Mouse (Mus musculus) lung, embryonic 15.5 days (tissue): ENCODE data around the gene Tgfb1. TPM values are rescaled to one million over a fixed set of nuclear protein-coding genes. Genes with fewer than 3 reads are reported as not detected.

Experiments used
- ATAC-seq: fragments of 200-750 bp; cut with Nextera tagmentation; 2 replicates; pipeline ENCODE4 v1.8.0; 2017; ENCODE audit warnings: moderate number of reproducible peaks, borderline replicate concordance; ENCODE audit not compliant: low FRiP score, low TSS enrichment; ENCODE audit errors: extremely low read depth
- H3K27ac ChIP-seq: fragments of 300-500 bp; sonication (generic); 2 replicates; pipeline ENCODE4 v1.5.1; 2015; ENCODE audit warnings: moderate library complexity, mild to moderate bottlenecking, inconsistent platforms
- H3K27me3 ChIP-seq: fragments of 300-500 bp; sonication (generic); 2 replicates; pipeline ENCODE4 v1.6.1; 2015; ENCODE audit warnings: inconsistent platforms
- H3K36me3 ChIP-seq: fragments of 300-500 bp; sonication (generic); 2 replicates; pipeline ENCODE4 v1.6.1; 2015; ENCODE audit warnings: inconsistent platforms
- H3K4me1 ChIP-seq: fragments of 300-500 bp; sonication (generic); 2 replicates; pipeline ENCODE4 v1.6.1; 2015; ENCODE audit warnings: inconsistent platforms
- H3K4me2 ChIP-seq: fragments of 300-500 bp; sonication (generic); 2 replicates; pipeline ENCODE4 v1.6.1; 2015; ENCODE audit warnings: inconsistent platforms, mild to moderate bottlenecking, moderate library complexity
- H3K4me3 ChIP-seq: fragments of 300-500 bp; sonication (generic); 2 replicates; pipeline ENCODE4 v1.5.1; 2015; ENCODE audit warnings: mild to moderate bottlenecking, inconsistent platforms
- H3K9ac ChIP-seq: fragments of 300-500 bp; sonication (generic); 2 replicates; pipeline ENCODE4 v1.6.1; 2015; ENCODE audit warnings: inconsistent platforms
- H3K9me3 ChIP-seq: fragments of 300-500 bp; sonication (generic); 2 replicates; pipeline ENCODE4 v1.6.1; 2016; ENCODE audit warnings: inconsistent platforms
- WGBS: fragments of 180-500 bp; shearing (Covaris S2); methylation state at CpG from one replicate; pipeline ENCODE4 v1.1.7; 2015; 5-methylcytosine and 5-hydroxymethylcytosine counted together
- polyA plus RNA-seq: library from polyadenylated mRNA; unstranded; fragments of >200 nt; fragmentation: Nextera tagmentation; extraction: Ambion mirVana; gene quantifications from 2 replicates; pipeline ENCODE4 v1.2.1, GENCODE M21; 2015

Gene Tgfb1
- polyA plus RNA-seq, 1 experiment from 2014 or later: 3.5 TPM

GRCm38 (mm10) chr7:25676085-25676781 lies 10.6 kb upstream of the Tgfb1 start:
- peaks cover 35% of the 10 kb centered on the region for H3K27me3 ChIP-seq
- H3K27ac ChIP-seq: peak overlapping the region; percentile 34
- ATAC-seq: peak; percentile 26; the same call in 1 of the 2 replicates

GRCm38 (mm10) chr7:25677013-25677412 lies 9.8 kb upstream of the Tgfb1 start:
- Histone ChIP-seq H3K9ac (no peak overlapping the region), H3K9me3 (no peaks in the 10 kb centered on the region), H3K4me2 (no peak overlapping the region), H3K27me3 (peaks cover 35% of the 10 kb centered on the region), H3K36me3 (no peaks in the 10 kb centered on the region), H3K27ac (peak overlapping the region; percentile 32; the same call in 1 of the 2 replicates), H3K4me1 (peaks cover 32% of the 10 kb centered on the region), H3K4me3 (no peak overlapping the region)
- WGBS: 88% methylated on average over 7 of the region's 7 CpGs
- ATAC-seq: no peak

More at GRCm38 (mm10) chr7:25676085-25676781, 10.6 kb upstream of the Tgfb1 start:
- no peak overlapping the region for H3K9ac ChIP-seq
- H3K4me3 ChIP-seq: no peak overlapping the region
- 30% methylated on average over 15 of the region's 15 CpGs for WGBS
- H3K4me1 ChIP-seq: peaks cover 29% of the 10 kb centered on the region
- peak overlapping the region; percentile 3; the same call in 1 of the 2 replicates for H3K4me2 ChIP-seq
- H3K36me3 ChIP-seq: no peaks in the 10 kb centered on the region
- H3K9me3 ChIP-seq: no peaks in the 10 kb centered on the region

GRCm38 (mm10) chr7:25679971-25680370 lies 6.8 kb upstream of the Tgfb1 start:
- no peaks in the 10 kb centered on the region for H3K9me3 ChIP-seq
- H3K27ac ChIP-seq: peak overlapping the region; percentile 86
- no peaks in the 10 kb centered on the region for H3K36me3 ChIP-seq
- no peak overlapping the region for H3K9ac ChIP-seq
- ATAC-seq: no peak
- H3K4me1 ChIP-seq: peaks cover 27% of the 10 kb centered on the region
- 2% methylated on average over 6 of the region's 6 CpGs for WGBS
- H3K4me3 ChIP-seq: peak overlapping the region; percentile 54
- H3K27me3 ChIP-seq: peaks cover 15% of the 10 kb centered on the region
- peak overlapping the region; percentile 57 for H3K4me2 ChIP-seq

- H3K27me3 ChIP-seq: peaks cover 8% of the 10 kb centered on the region
- peak; percentile 96 for ATAC-seq
- peak within 1 kb of the TSS; percentile 54 for H3K4me3 ChIP-seq
- peak within 1 kb of the TSS; percentile 57 for H3K4me2 ChIP-seq
- peak within 1 kb of the TSS; percentile 40 for H3K9ac ChIP-seq
- H3K9me3 ChIP-seq: no peaks in the 10 kb centered on the region
- no peaks in the 10 kb centered on the region for H3K36me3 ChIP-seq
- peaks cover 25% of the 10 kb centered on the region for H3K4me1 ChIP-seq
- WGBS: under 1% methylated on average over 46 of the region's 46 CpGs
- peak within 1 kb of the TSS; percentile 86 for H3K27ac ChIP-seq
Observed at GRCm38 (mm10) chr7:25680514-25681258, 6.1 kb upstream of the Tgfb1 start, which contains the start of gene B9d2. Gene B9d2 (plus strand): TSS chr7:25680780.

- ATAC-seq: no peak
- Histone ChIP-seq H3K27me3 (peaks cover 7% of the 10 kb centered on the region; the same call in 1 of the 2 replicates), H3K9me3 (no peaks in the 10 kb centered on the region), H3K9ac (no peak overlapping the region), H3K4me2 (peak overlapping the region; percentile 57; the same call in 1 of the 2 replicates), H3K27ac (no peak overlapping the region), H3K4me3 (peak overlapping the region; percentile 54), H3K36me3 (no peaks in the 10 kb centered on the region), H3K4me1 (peaks cover 24% of the 10 kb centered on the region)
- 56% methylated on average over 15 of the region's 15 CpGs for WGBS
Observed at GRCm38 (mm10) chr7:25681341-25682231, 5.2 kb upstream of the Tgfb1 start.

GRCm38 (mm10) chr7:25683474-25684180 lies 3.2 kb upstream of the Tgfb1 start:
- WGBS: 40% methylated on average over 7 of the region's 7 CpGs
- no peak for ATAC-seq
- H3K9ac ChIP-seq: no peak overlapping the region
- H3K4me2 ChIP-seq: no peak overlapping the region
- H3K36me3 ChIP-seq: no peaks in the 10 kb centered on the region
- H3K27ac ChIP-seq: no peak overlapping the region
- peaks cover 14% of the 10 kb centered on the region for H3K27me3 ChIP-seq
- no peak overlapping the region for H3K4me3 ChIP-seq
- H3K4me1 ChIP-seq: peaks cover 34% of the 10 kb centered on the region
- no peaks in the 10 kb centered on the region for H3K9me3 ChIP-seq

GRCm38 (mm10) chr7:25684659-25685058 lies 2.1 kb upstream of the Tgfb1 start:
- H3K36me3 ChIP-seq: no peaks in the 10 kb centered on the region
- H3K27ac ChIP-seq: no peak overlapping the region
- H3K4me1 ChIP-seq: peaks cover 43% of the 10 kb centered on the region
- WGBS: 84% methylated on average over 6 of the region's 6 CpGs
- no peak overlapping the region for H3K4me2 ChIP-seq
- no peak for ATAC-seq
- H3K27me3 ChIP-seq: peaks cover 17% of the 10 kb centered on the region
- no peaks in the 10 kb centered on the region for H3K9me3 ChIP-seq
- H3K9ac ChIP-seq: no peak overlapping the region
- no peak overlapping the region for H3K4me3 ChIP-seq

GRCm38 (mm10) chr7:25685926-25686470 lies 804 bp upstream of the Tgfb1 start:
- Histone ChIP-seq H3K9ac (peak overlapping the region; percentile 69; the same call in 1 of the 2 replicates), H3K27me3 (peaks cover 26% of the 10 kb centered on the region), H3K4me3 (peak overlapping the region; percentile 72), H3K4me1 (peaks cover 40% of the 10 kb centered on the region), H3K36me3 (no peaks in the 10 kb centered on the region), H3K27ac (no peak overlapping the region), H3K9me3 (no peaks in the 10 kb centered on the region), H3K4me2 (peak overlapping the region; percentile 95)
- no peak for ATAC-seq
- WGBS: 66% methylated on average over 21 of the region's 21 CpGs

- 1% methylated on average over 47 of the region's 47 CpGs for WGBS
- Histone ChIP-seq H3K4me1 (peaks cover 35% of the 10 kb centered on the region), H3K27ac (peak overlapping the region; percentile 92), H3K4me2 (peak overlapping the region; percentile 95), H3K36me3 (no peaks in the 10 kb centered on the region), H3K9ac (peak overlapping the region; percentile 69), H3K27me3 (peaks cover 26% of the 10 kb centered on the region), H3K4me3 (peak overlapping the region; percentile 72), H3K9me3 (no peaks in the 10 kb centered on the region)
- ATAC-seq: no peak
Observed at GRCm38 (mm10) chr7:25687811-25688401, 1.1 kb downstream of the Tgfb1 start.

- H3K9ac ChIP-seq: peak overlapping the region; percentile 69
- peak overlapping the region; percentile 92 for H3K27ac ChIP-seq
- H3K4me3 ChIP-seq: peak overlapping the region; percentile 72
- no peaks in the 10 kb centered on the region for H3K9me3 ChIP-seq
- WGBS: 0% methylated on average over 50 of the region's 52 CpGs
- no peaks in the 10 kb centered on the region for H3K36me3 ChIP-seq
- H3K4me1 ChIP-seq: peaks cover 35% of the 10 kb centered on the region
- peak overlapping the region; percentile 95 for H3K4me2 ChIP-seq
- peak; percentile 50; the same call in 1 of the 2 replicates for ATAC-seq
- H3K27me3 ChIP-seq: peaks cover 26% of the 10 kb centered on the region
Observed at GRCm38 (mm10) chr7:25688810-25689586, 2.2 kb downstream of the Tgfb1 start.
